Mouse (Mus musculus) myocyte (in vitro differentiated cells): ENCODE measurements around the gene Catsperg2. TPM values are rescaled to one million over a fixed set of nuclear protein-coding genes. Genes with fewer than 3 reads are reported as not detected.

ENCODE experiments used
- H3K27me3 ChIP-seq: one replicate; pipeline ENCODE4 v1.6.1; 2011; ENCODE audit not compliant: control insufficient read depth, insufficient read depth, insufficient read length
- H3K36me3 ChIP-seq: one replicate; pipeline ENCODE4 v1.6.1; 2011; ENCODE audit not compliant: control insufficient read depth, insufficient read depth
- H3K4me2 ChIP-seq: one replicate; pipeline ENCODE4 v1.6.1; 2011; ENCODE audit warnings: low read depth, control low read depth
- H3K4me3 ChIP-seq: one replicate; pipeline ENCODE4 v1.5.1; 2011; ENCODE audit warnings: mild to moderate bottlenecking, control low read depth, moderate library complexity
- H3K79me2 ChIP-seq: one replicate; pipeline ENCODE4 v1.6.1; 2011; ENCODE audit not compliant: control insufficient read depth, insufficient read depth
- H3ac ChIP-seq: one replicate; pipeline ENCODE4 v1.6.1; 2011; ENCODE audit not compliant: control insufficient read depth, insufficient read length
- CEBPB ChIP-seq: IDR thresholded peaks from 2 replicates; pipeline ENCODE4 v1.6.1; 2011; ENCODE audit warnings: mild to moderate bottlenecking, moderate library complexity; ENCODE audit not compliant: poor library complexity, insufficient read depth, severe bottlenecking
- E2F4 ChIP-seq: IDR thresholded peaks from one replicate; pipeline ENCODE4 v1.6.1; 2011; ENCODE audit warnings: mild to moderate bottlenecking, control low read depth, moderate library complexity; ENCODE audit not compliant: insufficient read depth
- MAX ChIP-seq: IDR thresholded peaks from one replicate; pipeline ENCODE4 v1.6.1; 2011; ENCODE audit warnings: low read depth, mild to moderate bottlenecking, control low read depth
- MYOD1 ChIP-seq, 3 experiments: IDR thresholded peaks; one replicate each; pipeline ENCODE4 v1.6.1; 2011; ENCODE audit warnings: control low read depth in 2 of 3, low read depth in 2 of 3, mild to moderate bottlenecking in 2 of 3, moderate library complexity in 1 of 3; ENCODE audit not compliant: insufficient read length in 2 of 3, control insufficient read depth in 1 of 3
- MYOG ChIP-seq, 3 experiments: IDR thresholded peaks; one replicate each; pipeline ENCODE4 v1.6.1; 2011; ENCODE audit warnings: control low read depth in 2 of 3, low read depth in 2 of 3, mild to moderate bottlenecking in 2 of 3; ENCODE audit not compliant: insufficient read length in 2 of 3, control insufficient read depth in 1 of 3, insufficient read depth in 1 of 3
- POLR2A ChIP-seq: IDR thresholded peaks from one replicate; pipeline ENCODE4 v1.6.1; 2011; ENCODE audit warnings: low read depth, mild to moderate bottlenecking, control low read depth, moderate library complexity; ENCODE audit not compliant: insufficient read length
- POLR2AphosphoS2 ChIP-seq: IDR thresholded peaks from one replicate; pipeline ENCODE4 v1.6.1; 2011; ENCODE audit warnings: low read depth, control low read depth; ENCODE audit not compliant: insufficient read length
- REST ChIP-seq: IDR thresholded peaks from one replicate; pipeline ENCODE4 v1.6.1; 2011; ENCODE audit warnings: mild to moderate bottlenecking, control low read depth, moderate library complexity; ENCODE audit not compliant: insufficient read depth, insufficient read length
- SRF ChIP-seq: IDR thresholded peaks from one replicate; pipeline ENCODE4 v1.6.1; 2011; ENCODE audit warnings: low read depth; ENCODE audit not compliant: control insufficient read depth, insufficient read length
- TCF12 ChIP-seq: IDR thresholded peaks from one replicate; pipeline ENCODE4 v1.6.1; 2011; ENCODE audit warnings: mild to moderate bottlenecking, control low read depth; ENCODE audit not compliant: poor library complexity, insufficient read depth, severe bottlenecking
- TCF3 ChIP-seq: IDR thresholded peaks from one replicate; pipeline ENCODE4 v1.6.1; 2011; ENCODE audit warnings: low read depth, control low read depth; ENCODE audit not compliant: insufficient read length
- USF1 ChIP-seq: IDR thresholded peaks from one replicate; pipeline ENCODE4 v1.6.1; 2011; ENCODE audit warnings: low read depth, mild to moderate bottlenecking, control low read depth, moderate library complexity
- polyA plus RNA-seq: library from polyadenylated mRNA; unstranded; fragments of >200 nt; fragmentation: generic; extraction: Trizol; gene quantifications from one replicate; pipeline ENCODE4 v1.2.1, GENCODE M21; 2012; ENCODE audit warnings: missing spikeins

The Catsperg2 gene
- polyA plus RNA-seq, 1 experiment, result 0.01 TPM

GRCm38 (mm10) chr7:29768090-29768900 lies 41.5 kb upstream of the Catsperg2 start, which contains the start of gene Zfp84:
Gene Zfp84, plus strand, starts transcription at chr7:29768552.
- peak; percentile 82 for TF ChIP-seq POLR2A
- TF ChIP-seq POLR2AphosphoS2, result peak; percentile 72
- TF ChIP-seq USF1, result peak; percentile 53
- no peak for TF ChIP-seq TCF3
- no peak for TF ChIP-seq E2F4
- peak; percentile 1 for TF ChIP-seq MAX
- no peak for TF ChIP-seq TCF12
- peak within 1 kb of the TSS; percentile 82 for H3K4me3 ChIP-seq
- H3ac ChIP-seq, result peak within 1 kb of the TSS; percentile 54
- H3K4me2 ChIP-seq, result peak within 1 kb of the TSS; percentile 99
- peaks cover 29% of the 10 kb centered on the region for H3K79me2 ChIP-seq
- peaks cover 6% of the 10 kb centered on the region for H3K36me3 ChIP-seq
- H3K27me3 ChIP-seq, result no peaks in the 10 kb centered on the region

- TF ChIP-seq REST (no peak), USF1 (no peak), POLR2A (no peak), TCF3 (no peak), E2F4 (no peak), MYOG (IDR thresholded peaks at IDR 0.05; ENCODE audit: control insufficient read depth in 1 of 3, insufficient read depth in 1 of 3, insufficient read length in 2 of 3, low read depth in 2 of 3) (no peak), TCF12 (no peak), MAX (no peak), CEBPB (no peak), POLR2AphosphoS2 (no peak), SRF (no peak), MYOD1 (IDR thresholded peaks at IDR 0.05; ENCODE audit: control insufficient read depth in 1 of 3, insufficient read length in 2 of 3, low read depth in 2 of 3) (no peak)
- H3K79me2 ChIP-seq, result peaks cover 26% of the 10 kb centered on the region
- no peak overlapping the region for H3ac ChIP-seq
- no peaks in the 10 kb centered on the region for H3K27me3 ChIP-seq
- H3K4me3 ChIP-seq, result peak overlapping the region; percentile 82
- H3K36me3 ChIP-seq, result peaks cover 6% of the 10 kb centered on the region
- peak overlapping the region; percentile 99 for H3K4me2 ChIP-seq
Observed at GRCm38 (mm10) chr7:29767058-29767686, 40.3 kb upstream of the Catsperg2 start.

GRCm38 (mm10) chr7:29764702-29765101 lies 37.9 kb upstream of the Catsperg2 start:
- H3ac ChIP-seq, result no peak overlapping the region
- no peak overlapping the region for H3K4me3 ChIP-seq
- H3K4me2 ChIP-seq, result no peak overlapping the region
- H3K36me3 ChIP-seq, result no peaks in the 10 kb centered on the region
- no peak for TF ChIP-seq TCF3
- TF ChIP-seq REST, result peak; percentile 86
- TF ChIP-seq POLR2AphosphoS2, result no peak
- no peak for TF ChIP-seq USF1
- TF ChIP-seq SRF, result no peak
- no peak for TF ChIP-seq E2F4
- TF ChIP-seq TCF12, result no peak
- TF ChIP-seq POLR2A, result no peak
- peaks cover 12% of the 10 kb centered on the region for H3K79me2 ChIP-seq
- H3K27me3 ChIP-seq, result no peaks in the 10 kb centered on the region

GRCm38 (mm10) chr7:29760476-29760875 lies 33.6 kb upstream of the Catsperg2 start:
- H3K4me3 ChIP-seq, result no peak overlapping the region
- no peaks in the 10 kb centered on the region for H3K36me3 ChIP-seq

More at GRCm38 (mm10) chr7:29760476-29760875, 33.6 kb upstream of the Catsperg2 start:
- no peak for TF ChIP-seq E2F4
- no peak for TF ChIP-seq TCF3
- no peak for TF ChIP-seq POLR2AphosphoS2
- TF ChIP-seq TCF12, result no peak
- TF ChIP-seq SRF, result no peak
- no peak for TF ChIP-seq USF1
- TF ChIP-seq MYOG (IDR thresholded peaks at IDR 0.05; ENCODE audit: control insufficient read depth in 1 of 3, insufficient read depth in 1 of 3, insufficient read length in 2 of 3, low read depth in 2 of 3), result no peak
- no peak for TF ChIP-seq POLR2A
- TF ChIP-seq MAX, result no peak
- no peak for TF ChIP-seq CEBPB
- no peak for TF ChIP-seq REST
- TF ChIP-seq MYOD1 (IDR thresholded peaks at IDR 0.05; ENCODE audit: control insufficient read depth in 1 of 3, insufficient read length in 2 of 3, low read depth in 2 of 3), result no peak
- Histone ChIP-seq H3K4me2 (no peak overlapping the region), H3ac (no peak overlapping the region), H3K27me3 (no peaks in the 10 kb centered on the region), H3K79me2 (no peaks in the 10 kb centered on the region)
